Mouse (Mus musculus) hindlimb bud, embryonic 11.5 days (tissue): ENCODE measurements at regions not wholly inside any gene's neighbourhood (a gene's known extent, or its start where the extent isn't known, plus 50 kb on each side); places are given as distances from the start of the nearest gene placed in this dataset.

Experiments
- DNase-seq: peaks from one replicate; pipeline ENCODE4 v3.0.0-alpha.2; 2012; ENCODE audit warnings: low read depth, low spot score; ENCODE audit errors: extremely low spot score

GRCm38 (mm10) chr6:50713297-50713696 is 59.1 kb upstream of the Npvf start:
- DNase-seq = no peak

GRCm38 (mm10) chr6:50718631-50719030 is 64.4 kb upstream of the Npvf start:
- no peak for DNase-seq

GRCm38 (mm10) chr6:50720346-50720745 is 66.1 kb upstream of the Npvf start:
- no peak for DNase-seq

- no peak for DNase-seq
These were observed 71.4 kb upstream of the Npvf start for GRCm38 (mm10) chr6:50725640-50726039.

GRCm38 (mm10) chr6:50726166-50726591 is 71.9 kb upstream of the Npvf start:
- DNase-seq = no peak

- DNase-seq = no peak
These were observed 76.8 kb upstream of the Npvf start for GRCm38 (mm10) chr6:50730744-50731718.

- DNase-seq = no peak
These were observed 80.5 kb upstream of the Npvf start for GRCm38 (mm10) chr6:50734701-50735100.

GRCm38 (mm10) chr6:50735825-50736224 is 81.6 kb upstream of the Npvf start:
- DNase-seq = no peak

- no peak for DNase-seq
These were observed 87.8 kb upstream of the Npvf start for GRCm38 (mm10) chr6:50742009-50742408.

GRCm38 (mm10) chr6:50744462-50745166 is 90.4 kb upstream of the Npvf start:
- DNase-seq = no peak

- DNase-seq = no peak
These were observed 98.9 kb upstream of the Npvf start for GRCm38 (mm10) chr6:50753151-50753550.

GRCm38 (mm10) chr6:50754786-50755185 is 100.5 kb upstream of the Npvf start:
- no peak for DNase-seq

- no peak for DNase-seq
These were observed 106.1 kb upstream of the Npvf start for GRCm38 (mm10) chr6:50760367-50760766.

- no peak for DNase-seq
These were observed 108.9 kb upstream of the Npvf start for GRCm38 (mm10) chr6:50763121-50763520.

- no peak for DNase-seq
These were observed 112.2 kb upstream of the Npvf start for GRCm38 (mm10) chr6:50766442-50766915.

- no peak for DNase-seq
These were observed 112.9 kb upstream of the Npvf start for GRCm38 (mm10) chr6:50767126-50767525.

- no peak for DNase-seq
These were observed 113.6 kb upstream of the Npvf start for GRCm38 (mm10) chr6:50767827-50768226.

- no peak for DNase-seq
These were observed 114.9 kb upstream of the Npvf start for GRCm38 (mm10) chr6:50769101-50769500.

- DNase-seq = no peak
These were observed 116.2 kb upstream of the Npvf start for GRCm38 (mm10) chr6:50770481-50770880.

- DNase-seq = no peak
These were observed 121.4 kb upstream of the Npvf start for GRCm38 (mm10) chr6:50775637-50776036.

- no peak for DNase-seq
These were observed 122.1 kb upstream of the Npvf start for GRCm38 (mm10) chr6:50776236-50776832.
